Mouse (Mus musculus): ENCODE data around the gene 1110051M20Rik.

Gene 1110051M20Rik

DNA sequence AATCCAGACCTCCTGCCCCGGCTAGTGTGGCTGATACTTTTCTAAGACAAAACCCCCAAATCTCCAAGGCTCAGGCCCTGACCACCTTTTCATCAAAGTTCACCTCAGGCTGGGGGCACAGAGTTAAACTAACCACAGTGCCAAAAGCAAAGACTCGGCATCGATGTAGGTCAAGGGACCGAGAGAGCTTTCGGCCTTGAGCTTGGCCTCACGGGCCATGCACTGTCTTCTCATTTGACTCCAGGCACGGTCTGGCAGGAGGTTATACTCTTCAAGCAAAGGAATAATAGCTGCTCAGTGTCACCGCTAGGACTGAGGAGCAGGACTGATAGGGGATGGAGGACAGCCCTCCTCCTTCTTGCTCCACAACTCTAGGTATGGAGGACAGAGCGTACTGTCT lies 138.6 kb downstream of the 1110051M20Rik start:
- no peak for DNase-seq (ENCODE audit: low read depth, low spot score)

DNA sequence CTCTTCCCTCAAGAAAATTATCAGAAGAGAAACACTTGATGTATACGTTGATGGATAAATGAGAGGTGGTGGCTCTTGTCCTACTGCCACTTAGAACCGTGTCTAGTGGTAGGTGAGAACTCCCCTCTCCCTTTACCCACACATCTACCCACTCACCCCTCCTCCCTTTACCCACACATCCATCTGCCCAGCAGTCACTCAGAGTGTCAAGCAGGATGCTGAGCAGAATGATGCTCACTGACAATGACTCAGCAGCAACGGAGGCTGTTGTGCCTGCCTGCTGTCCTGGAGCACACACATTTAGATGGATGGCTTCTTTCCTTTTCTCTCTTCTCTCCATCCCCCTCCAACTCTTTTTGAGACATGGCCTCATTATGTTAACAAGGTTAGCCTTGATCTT lies 141.7 kb downstream of the 1110051M20Rik start:
- no peak for DNase-seq (ENCODE audit: low read depth, low spot score)

DNA sequence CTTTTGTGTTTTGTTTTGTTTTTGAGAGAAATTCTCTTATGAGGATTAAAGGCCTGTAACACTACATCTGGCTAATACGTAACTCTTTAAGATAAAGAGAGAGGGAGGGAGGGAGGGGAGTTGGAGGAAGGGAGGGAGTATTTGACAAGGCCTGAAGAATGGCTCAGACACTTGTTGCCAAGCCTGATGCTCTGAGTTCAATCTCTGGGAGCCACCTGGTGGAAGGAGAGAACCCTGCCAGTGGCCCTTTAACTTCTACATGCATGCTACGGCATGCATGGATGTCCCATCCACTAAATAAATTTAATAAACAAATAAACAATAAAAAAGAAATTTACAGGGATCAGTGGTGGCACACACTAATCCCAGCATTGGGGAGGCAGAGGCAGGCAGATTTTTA lies 142.7 kb downstream of the 1110051M20Rik start:
- DNase-seq (ENCODE audit: low read depth, low spot score): no peak

DNA sequence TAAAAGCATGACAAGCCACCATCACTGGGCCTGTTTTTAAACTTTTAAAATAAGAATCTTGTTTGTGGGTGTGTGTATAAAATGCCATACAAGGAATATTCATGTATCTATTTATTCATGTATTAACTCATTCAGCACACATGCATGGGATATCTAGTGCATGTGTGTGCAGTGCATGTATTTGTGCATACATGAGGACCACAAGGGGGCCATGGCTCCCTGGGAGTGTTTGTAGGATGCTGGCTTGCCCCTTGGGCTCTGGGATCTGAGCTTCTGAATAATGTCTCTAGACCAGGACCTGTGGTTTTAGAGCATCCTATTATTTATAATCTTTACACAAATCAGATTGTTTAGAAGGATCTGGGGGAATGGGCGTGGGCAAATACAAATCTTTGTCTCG lies 143.7 kb downstream of the 1110051M20Rik start:
- no peak for DNase-seq (ENCODE audit: low read depth, low spot score)

DNA sequence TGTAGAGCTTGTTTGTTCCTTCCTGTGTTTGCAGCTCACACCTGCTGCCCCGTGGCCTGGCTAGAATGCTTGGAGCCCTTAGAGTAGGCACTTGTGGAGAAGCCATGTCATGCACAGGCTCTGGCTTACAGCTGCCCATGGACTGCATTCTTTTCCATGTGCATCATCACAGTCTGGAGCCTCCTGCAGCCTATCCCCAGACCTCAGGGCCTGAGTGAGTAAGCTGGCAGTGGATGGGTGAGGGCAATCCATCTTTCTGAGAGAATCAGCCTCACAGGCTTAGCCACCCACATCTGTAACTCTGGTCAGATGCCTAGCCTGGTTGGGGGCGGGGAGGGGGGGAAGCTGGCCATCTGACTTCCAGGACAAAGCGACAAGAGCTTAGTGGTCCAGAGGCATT lies 145.3 kb downstream of the 1110051M20Rik start:
- no peak for DNase-seq (ENCODE audit: low read depth, low spot score)

DNA sequence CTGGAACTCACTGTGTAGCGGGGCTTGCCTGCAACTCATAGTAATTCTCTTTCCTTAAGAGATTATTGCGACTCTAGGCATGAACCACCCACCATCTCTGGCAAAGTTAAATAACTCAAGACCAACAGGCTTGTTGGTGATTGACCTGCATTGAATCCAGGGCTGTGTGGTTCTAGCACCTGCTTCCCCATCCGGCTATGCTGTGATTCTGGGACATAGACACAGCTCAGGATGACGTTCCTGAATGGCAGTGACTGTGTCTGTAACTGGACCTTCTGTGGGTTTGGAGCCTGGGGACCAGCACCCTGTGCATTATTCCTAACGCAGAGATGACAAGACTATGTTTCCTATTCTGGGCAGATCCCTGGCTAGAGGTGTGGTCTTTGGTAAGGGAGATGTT lies 148.6 kb downstream of the 1110051M20Rik start:
- no peak for DNase-seq (ENCODE audit: low read depth, low spot score)

DNA sequence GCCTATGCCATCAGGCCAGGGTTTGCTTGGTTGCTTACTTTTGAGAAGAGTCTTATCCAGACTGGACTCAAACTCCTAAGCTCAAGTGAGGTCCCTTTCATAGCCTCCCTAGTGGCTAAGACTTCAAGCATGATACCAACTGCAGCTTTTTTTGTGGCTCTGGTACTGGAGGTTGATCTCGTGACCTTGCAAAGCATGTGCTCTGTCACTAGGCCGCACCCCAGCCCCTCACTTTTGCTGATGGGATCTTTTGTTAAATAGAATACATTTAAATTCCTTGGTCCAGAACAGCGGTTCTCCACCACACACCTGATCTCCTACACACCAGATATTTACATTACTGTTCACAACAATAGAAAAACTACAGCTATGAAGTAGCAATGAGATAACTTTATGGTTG lies 150.3 kb downstream of the 1110051M20Rik start:
- no peak for DNase-seq (ENCODE audit: low read depth, low spot score)

DNA sequence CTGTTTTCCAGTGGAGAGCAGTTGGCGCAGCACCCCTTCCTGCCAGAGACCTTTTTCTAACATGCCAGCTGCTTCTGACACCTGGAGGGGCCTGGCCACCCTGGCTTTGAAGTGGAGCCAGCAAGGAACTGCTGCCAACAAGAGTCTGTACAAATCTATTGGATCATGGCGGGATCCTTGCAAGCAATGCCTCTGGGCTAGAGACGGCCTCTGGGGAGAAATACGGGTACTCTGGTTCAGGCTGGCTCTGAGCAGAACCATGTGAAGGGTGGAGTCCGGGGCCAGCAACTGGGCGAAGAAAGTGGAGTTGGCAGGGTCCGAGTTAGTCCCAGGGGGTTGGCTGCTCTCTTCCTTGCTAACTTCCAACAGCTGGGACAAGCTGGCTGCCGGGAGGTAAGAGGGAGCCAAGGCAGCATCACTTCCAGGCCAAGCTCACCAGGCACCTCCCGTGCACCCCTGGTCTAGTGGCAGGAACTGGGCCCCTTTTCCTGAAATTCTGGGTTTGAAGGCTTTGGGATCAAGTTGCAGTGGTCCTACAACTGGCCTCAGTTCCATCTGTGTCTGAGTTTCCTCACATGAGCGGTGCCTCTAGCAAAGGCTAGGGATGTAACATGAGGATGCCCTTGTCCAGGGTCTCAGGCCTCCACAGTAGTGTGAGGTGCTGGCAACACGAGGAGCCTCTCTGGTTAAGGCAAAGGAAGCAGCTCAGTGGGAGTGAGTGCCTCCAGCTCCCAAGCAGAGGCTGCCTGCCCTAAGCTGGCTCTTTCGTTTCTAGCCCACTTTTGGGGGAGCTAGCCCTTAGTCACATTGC lies 153.1 kb downstream of the 1110051M20Rik start:
- no peak for DNase-seq (ENCODE audit: low read depth, low spot score)

DNA sequence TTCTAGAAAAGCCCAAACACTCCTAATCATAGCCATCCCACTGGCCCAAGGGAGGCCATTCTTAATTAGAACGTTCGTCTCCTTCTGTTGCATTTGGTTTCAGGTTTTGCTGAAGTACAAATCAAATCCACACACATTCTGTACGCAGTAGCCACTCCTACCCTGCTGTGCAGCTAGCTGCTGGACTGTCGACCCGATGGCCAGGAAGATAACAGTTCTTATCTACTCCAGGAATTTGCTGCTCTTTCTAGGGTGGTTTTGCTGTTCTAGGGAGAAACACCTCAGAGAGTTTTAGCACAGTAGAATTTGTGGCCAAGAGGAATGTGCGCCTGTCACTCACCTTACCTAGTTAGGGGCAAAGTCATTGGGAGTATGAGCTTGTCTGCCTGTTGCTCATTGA lies 156.9 kb downstream of the 1110051M20Rik start:
- DNase-seq (ENCODE audit: low read depth, low spot score): no peak

DNA sequence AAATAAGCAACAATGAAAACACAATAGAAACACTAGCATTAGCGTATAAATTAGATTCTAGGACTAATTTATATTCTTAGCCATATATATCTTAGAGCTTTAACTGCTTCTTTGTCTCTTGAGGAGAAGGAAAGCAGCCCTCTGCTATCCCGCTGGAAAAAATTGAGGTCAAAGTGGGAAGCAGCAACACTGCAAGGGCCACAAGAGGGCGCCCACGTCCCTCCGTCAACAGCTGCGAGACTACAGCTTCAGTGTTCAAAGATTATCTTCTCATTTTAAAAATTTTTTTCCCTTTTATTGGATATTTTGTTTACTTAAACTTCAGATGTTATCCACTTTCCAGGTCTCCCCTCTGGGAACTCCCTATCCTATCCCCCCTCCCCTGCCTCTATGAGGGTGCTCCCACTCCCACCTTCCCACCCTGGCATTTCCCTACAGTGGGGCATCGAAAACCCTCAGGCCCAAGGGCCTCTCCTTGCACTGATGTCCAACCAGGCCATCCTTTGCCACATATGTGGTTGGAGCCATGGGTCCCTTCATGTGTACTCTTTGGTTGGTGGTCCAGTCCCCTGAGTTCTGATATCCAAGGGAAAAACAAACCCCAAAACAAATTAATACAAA lies 158.5 kb downstream of the 1110051M20Rik start:
- peak; percentile 42 for DNase-seq (ENCODE audit: low read depth, low spot score)

DNA sequence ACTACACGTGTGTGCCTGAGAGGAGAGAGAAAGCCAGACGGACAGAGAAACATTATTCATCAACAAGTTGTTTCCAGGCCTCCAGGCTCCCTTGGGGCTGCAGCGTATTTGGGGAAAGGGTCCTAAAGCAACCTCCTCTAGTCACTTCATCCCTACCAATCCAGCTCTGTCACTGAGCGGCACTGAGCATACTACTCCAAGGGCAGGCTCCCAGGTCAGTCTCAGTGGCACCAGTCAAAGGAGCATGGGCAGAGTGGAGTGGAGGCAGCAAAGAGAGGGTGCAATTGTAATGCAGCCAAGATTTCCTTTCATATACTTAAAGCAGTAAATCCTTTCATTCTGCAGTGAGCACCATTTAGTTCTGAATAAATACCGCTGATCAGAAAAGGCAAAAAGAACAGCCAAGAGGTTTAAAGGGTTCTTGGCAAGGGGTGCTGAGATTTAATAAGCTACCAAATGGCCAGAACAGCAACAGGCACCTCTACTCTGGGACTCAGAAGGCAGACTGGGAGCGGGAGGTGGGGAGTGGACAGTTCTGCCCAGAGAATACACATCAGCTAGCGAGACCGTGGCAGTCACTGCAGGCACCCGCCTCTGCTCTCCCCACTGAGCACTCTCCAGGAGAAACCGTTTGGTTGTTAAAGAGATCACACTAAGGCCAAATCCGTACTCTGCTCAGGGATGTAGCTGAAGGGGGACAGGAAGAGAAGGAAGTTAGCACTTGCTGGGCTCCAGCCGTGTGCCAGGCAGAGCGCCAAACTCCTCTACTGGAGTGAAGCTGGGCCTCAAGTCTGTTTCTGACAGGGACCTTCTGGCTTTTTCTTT lies 159.9 kb downstream of the 1110051M20Rik start:
- no peak for DNase-seq (ENCODE audit: low read depth, low spot score)

DNA sequence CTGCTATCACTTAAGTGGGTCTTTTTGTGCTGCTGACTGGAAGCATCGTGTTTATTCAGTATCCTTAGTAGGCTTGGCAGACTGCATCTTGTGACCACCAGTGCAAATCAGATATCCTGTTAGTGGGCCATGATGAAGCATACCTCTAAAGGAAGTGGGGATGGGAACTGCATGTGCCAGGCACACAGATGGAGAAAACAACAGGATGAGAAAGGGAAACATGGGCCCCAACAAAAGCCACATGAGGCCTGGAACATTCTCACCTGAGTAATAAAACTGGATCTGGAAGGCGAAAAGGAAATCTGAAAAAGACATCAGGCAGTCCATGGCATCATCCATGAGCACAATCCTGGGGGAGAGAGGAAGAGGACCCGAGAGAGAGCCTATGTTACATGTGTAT lies 160.5 kb downstream of the 1110051M20Rik start:
- DNase-seq (ENCODE audit: low read depth, low spot score): no peak

DNA sequence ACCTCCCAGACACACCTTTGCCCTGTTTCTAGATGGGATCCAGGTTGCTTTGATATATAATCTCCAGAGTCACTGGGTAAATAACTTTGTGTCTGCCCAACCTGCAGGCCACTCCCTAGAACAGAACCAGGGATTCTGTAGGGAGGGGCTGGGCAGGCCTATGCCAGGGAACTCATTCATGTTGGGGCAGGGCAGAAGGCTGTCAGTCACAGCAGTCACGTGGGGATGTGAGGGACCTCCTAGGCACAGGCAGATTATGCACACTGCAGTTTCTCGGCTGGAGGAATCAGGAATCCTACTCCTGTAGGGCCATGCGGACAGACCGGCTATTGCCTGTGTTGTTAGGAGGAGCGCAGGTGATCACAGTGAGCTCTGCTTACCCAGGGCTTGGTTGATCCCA lies 163.1 kb downstream of the 1110051M20Rik start:
- no peak for DNase-seq (ENCODE audit: low read depth, low spot score)

DNA sequence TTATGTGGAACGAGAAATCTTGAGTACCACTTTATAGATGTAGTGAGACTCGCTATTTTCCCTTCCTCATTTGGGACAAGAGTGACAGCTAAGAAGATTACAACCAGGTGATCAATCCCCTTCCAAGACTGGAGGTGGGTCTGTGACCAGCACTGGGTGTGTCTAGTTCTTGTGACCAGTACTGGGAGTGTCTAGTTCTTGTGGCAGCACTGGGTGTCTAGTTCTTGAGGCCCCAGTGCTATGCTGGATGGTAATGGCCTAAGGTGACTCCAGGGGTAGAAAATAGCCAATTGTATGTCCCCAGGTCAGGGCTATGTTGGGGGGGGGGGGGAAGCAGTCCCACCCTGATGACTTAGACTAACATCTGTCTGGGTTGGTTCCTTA lies 165.1 kb downstream of the 1110051M20Rik start:
- DNase-seq (ENCODE audit: low read depth, low spot score): no peak

DNA sequence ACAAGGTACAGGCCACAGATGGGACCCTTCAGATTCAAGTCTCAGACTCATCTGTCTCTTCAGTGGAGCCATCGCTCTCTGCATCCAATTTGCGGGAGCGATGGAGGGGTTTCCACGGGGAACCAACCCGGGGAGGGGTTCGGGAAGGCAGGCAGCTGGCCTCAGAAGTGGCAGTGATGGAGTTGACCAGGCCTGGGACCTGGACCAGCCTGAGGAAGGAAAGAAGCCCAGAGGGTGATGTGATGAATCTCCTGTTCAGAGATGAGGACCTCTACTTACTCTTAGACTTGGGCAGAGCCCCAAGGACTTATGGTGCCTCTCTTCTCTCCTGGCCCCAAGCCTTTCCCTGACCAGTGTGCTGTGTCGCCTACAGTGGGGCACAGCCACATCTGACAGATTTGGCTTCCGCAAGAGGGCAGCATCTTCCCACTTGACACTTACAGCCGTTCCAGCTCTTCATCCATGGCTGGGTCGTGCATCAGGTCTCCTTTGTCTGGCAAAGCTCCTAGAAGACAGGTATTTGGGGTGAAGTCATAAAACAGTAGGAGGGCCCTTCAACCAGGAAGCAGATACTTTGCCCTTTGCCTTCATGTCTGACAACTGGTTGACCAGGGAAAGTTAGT lies 165.6 kb downstream of the 1110051M20Rik start:
- no peak for DNase-seq (ENCODE audit: low read depth, low spot score)

DNA sequence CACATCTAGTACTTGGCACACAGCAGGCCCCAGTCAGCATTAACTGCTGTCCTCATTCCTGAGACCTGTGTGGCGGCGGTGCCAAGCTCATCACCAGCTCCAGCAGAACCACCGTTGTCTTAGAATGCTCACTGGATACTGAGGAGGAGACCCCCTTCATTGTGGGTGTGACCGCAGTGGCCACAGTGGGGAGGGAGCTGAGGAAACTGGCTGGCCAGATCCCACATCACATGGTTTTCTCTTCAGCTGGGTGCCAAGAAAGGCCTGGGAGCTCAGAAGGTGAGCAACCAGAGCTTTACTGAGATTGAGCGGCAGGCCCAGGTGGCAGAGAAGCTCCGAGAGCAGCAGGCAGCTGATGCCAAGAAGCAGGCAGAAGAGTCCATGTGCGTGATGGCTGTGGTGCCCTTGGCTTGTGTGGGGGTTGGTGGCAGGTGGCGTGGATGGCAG lies 174.8 kb downstream of the 1110051M20Rik start:
- no peak for DNase-seq (ENCODE audit: low read depth, low spot score)

DNA sequence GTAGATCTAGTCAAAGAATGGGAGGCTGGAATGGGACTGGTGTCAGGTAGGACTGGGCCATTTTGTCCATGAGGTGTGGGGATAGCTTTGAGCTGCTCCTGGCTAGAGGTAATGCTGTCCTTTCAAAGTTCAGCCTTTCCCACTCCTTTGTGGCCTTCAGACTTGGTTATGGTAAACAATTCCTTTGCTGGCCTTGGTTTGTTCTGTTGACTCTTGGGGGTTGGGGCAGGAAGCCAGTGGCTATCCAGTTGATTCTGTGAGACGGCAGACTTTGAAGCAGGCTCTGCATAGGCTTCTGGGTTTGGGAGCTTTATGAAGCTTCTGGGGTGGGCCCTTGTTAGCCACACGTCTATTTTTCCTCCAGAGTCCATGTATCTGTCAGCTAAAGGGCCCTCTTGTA lies 175.8 kb downstream of the 1110051M20Rik start:
- DNase-seq (ENCODE audit: low read depth, low spot score): no peak

DNA sequence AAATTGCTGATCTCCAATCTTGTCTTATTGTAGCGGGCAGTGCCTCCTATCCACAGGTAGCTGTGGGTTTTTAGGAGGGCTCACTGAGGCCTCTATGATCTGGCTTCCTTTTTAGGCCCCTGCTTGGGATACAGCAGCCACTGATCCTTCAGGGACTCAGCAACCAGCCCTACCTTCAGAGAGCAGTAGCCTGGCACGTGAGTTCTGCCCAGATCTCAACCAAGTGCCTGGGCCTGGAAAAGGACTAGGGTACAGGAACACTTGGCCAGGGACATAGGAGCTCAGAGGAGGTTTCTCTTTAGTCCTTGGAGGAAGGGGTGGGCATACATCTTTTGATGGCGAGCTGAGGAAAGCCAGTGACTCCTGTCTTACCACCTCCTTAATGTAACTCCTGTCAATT lies 176.5 kb downstream of the 1110051M20Rik start:
- DNase-seq (ENCODE audit: low read depth, low spot score): no peak

DNA sequence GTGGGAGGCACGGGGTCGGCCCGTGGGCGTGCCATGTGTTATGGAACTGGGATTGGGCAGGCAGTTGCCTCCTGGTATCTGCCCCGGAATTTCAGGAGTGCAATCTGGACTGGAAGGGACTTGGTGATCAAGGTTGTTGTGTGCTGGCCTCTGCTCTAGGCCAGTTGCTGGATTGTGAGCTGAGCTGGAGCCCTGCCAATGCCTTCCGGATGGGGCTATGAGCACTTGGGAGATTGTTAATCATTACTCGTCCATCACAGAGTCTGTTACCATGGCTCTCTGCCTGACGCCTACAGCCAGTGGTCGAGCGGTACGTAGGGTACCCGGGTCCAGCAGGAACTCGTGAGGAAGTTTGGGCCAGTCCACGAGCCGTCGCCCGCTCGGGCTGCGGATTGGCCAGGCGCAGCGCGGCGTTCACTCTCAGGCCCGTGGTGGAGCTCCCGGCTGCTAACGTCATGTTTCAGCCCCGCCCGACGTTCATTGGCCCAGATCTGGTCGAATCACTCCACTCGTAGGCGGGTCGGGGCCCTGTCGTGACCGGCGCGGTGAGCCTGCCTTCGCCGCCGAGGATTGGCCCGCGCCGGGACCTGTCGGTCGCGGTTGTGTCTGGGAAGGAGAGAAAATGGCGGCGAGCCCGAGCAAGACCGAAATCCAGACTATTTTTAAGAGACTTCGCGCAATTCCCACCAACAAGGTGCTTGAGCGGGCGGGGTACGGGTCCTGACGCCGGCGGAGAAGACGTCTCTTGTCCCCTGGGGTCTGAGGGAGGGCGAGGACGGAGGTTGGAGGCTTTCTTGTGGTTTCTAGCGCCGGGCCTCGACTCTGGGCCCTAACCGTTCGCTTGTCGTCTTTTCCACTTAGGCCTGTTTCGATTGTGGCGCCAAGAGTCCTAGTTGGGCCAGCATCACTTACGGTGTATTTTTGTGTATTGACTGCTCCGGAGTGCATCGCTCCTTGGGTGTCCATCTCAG lies 179.5 kb downstream of the 1110051M20Rik start, which contains the start of gene Arfgap2:
Arfgap2 (plus strand) TSS at position 264 of the 971 bp plus-strand sequence.
- peak; percentile 96 for DNase-seq (ENCODE audit: low read depth, low spot score)
